8 mouse cellular contexts compared by ENCODE assay signal in the genomic region with DNA sequence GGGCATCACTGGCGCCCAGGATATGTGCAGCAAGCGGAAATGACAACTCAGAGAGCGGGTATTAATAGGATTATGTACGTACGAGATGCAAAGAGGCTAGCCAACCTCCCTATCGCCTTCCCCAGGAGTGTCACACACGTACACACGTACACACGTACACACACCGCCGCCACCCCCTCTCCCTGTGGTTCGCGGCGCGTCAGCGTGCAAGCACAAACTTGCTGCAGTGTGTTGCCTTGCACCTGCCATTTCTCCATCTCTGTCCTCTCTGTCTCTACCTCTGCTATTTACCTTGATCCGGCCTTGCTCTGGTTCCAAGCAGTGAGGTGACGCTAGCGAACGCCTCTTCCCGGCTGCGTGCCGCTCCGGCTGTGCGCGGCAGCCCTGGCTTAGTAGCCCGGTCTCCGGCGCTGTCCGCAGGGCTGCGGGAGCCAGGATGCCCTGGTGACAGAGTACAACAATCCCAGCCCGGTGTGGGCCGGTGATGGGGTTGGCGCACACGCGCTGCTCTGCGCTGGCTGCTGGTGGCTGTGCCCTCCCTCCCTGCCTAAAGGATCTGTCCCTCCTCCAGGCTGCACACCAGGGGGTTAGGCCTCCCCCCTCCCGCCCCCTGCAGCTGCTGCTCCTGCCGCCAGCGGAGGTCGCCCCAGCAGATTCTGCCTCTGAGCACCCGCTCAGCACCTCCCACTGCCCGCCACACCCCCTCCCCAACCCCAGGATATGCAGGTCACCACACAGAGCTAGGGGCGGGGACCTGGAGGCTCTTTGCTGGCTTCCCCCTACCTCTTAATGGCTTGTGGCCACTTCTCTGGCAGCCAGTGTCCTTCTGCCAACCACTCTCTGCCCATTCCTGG. TPM values are rescaled to one million over a fixed set of nuclear protein-coding genes. Genes with fewer than 3 reads are reported as not detected.
A peak's percentile ranks its signal among the peaks of the same experiment; 100 is the strongest.
DNase-seq lines count a peak whose midpoint lies in the region; ATAC-seq and TF ChIP-seq lines count a peak whose summit lies in the region.

No protein-coding gene starts in this region.

- peak; percentile 75; the same call in 1 of the 2 replicates for TF ChIP-seq POLR2A in cerebellum, adult 2 months (IDR thresholded peaks at IDR 0.05; ENCODE audit: borderline replicate concordance, insufficient read depth, low read length)

- no peaks in the 10 kb centered on the region for H3K4me1 ChIP-seq in G1E (ENCODE audit: insufficient read depth, low read depth, low read length)
- peaks cover 25% of the 10 kb centered on the region; the same call in 1 of the 2 replicates for H3K4me1 ChIP-seq in cerebellum, adult 2 months (ENCODE audit: control insufficient read depth, insufficient read depth, low read length)
- peaks cover 3% of the 10 kb centered on the region for H3K4me1 ChIP-seq in hindbrain, embryonic 14.5 days (replicated peaks; ENCODE audit: control insufficient read depth, insufficient read depth, low read length)

- WGBS in cerebellum, adult 2 months, result under 1% methylated on average over 42 of the region's 44 CpGs
- WGBS in hindbrain, embryonic 14.5 days, result under 1% methylated on average over 43 of the region's 44 CpGs

- peaks cover 11% of the 10 kb centered on the region; the same call in 1 of the 2 replicates for H3K27me3 ChIP-seq in G1E (ENCODE audit: insufficient read depth, low read length)
- no peaks in the 10 kb centered on the region for H3K27me3 ChIP-seq in cerebellum, adult 2 months (ENCODE audit: control insufficient read depth, insufficient read depth, low read length)
- no peaks in the 10 kb centered on the region for H3K27me3 ChIP-seq in hindbrain, embryonic 14.5 days (ENCODE audit: control insufficient read depth, insufficient read depth, low read length)

- ATAC-seq in G1E (ENCODE audit: extremely low read depth, insufficient number of reproducible peaks, low FRiP score, poor library complexity, severe bottlenecking), result no peak
- peak; percentile 84 for ATAC-seq in frontal cortex, adult (ENCODE audit: low TSS enrichment)
- ATAC-seq in hindbrain, embryonic 14.5 days (ENCODE audit: low FRiP score), result peak; percentile 92

- DNase-seq in G1E (ENCODE audit: low spot score), result no peak
- DNase-seq in cerebellum, adult 2 months, result peak; percentile 88 to 89
- peak; percentile 59 for DNase-seq in hindbrain, embryonic 14.5 days (ENCODE audit: low spot score)
- DNase-seq in left cerebral cortex, adult 11 months (ENCODE audit: low spot score), result peak; percentile 33
- peak; percentile 70 for DNase-seq in lung, postnatal 10 days
- DNase-seq in ovary, postnatal 14 days (ENCODE audit: low spot score), result peak; percentile 11
- DNase-seq in thymus, postnatal 10 days (ENCODE audit: low spot score in 2 of 2), result peak; percentile 23 to 46

- TF ChIP-seq CTCF in G1E (IDR thresholded peaks at IDR 0.05; ENCODE audit: low read depth, low read length), result no peak
- peak; percentile 4; the same call in 1 of the 2 replicates for TF ChIP-seq CTCF in cerebellum, adult 2 months (IDR thresholded peaks at IDR 0.05; ENCODE audit: borderline replicate concordance, insufficient read depth, low read depth, low read length)

- H3K4me2 ChIP-seq in hindbrain, embryonic 14.5 days (replicated peaks), result peak overlapping the region; percentile 86

- H3K27ac ChIP-seq in cerebellum, adult 2 months (ENCODE audit: insufficient read depth, low read length), result peak overlapping the region; percentile 85
- peak overlapping the region; percentile 86 for H3K27ac ChIP-seq in hindbrain, embryonic 14.5 days

- H3K36me3 ChIP-seq in G1E (replicated peaks), result no peaks in the 10 kb centered on the region
- H3K36me3 ChIP-seq in hindbrain, embryonic 14.5 days (replicated peaks; ENCODE audit: control insufficient read depth, insufficient read depth), result no peaks in the 10 kb centered on the region

- H3K4me3 ChIP-seq in G1E (ENCODE audit: low read depth, low read length), result peak overlapping the region; percentile 14; the same call in 1 of the 2 replicates
- peak overlapping the region; percentile 83 for H3K4me3 ChIP-seq in cerebellum, adult 2 months (replicated peaks; ENCODE audit: insufficient read depth, low read depth, low read length)
- peak overlapping the region; percentile 71 for H3K4me3 ChIP-seq in hindbrain, embryonic 14.5 days (replicated peaks; ENCODE audit: low read length)

- H3K9ac ChIP-seq in hindbrain, embryonic 14.5 days, result peak overlapping the region; percentile 85

- no peaks in the 10 kb centered on the region for H3K9me3 ChIP-seq in G1E (replicated peaks)
- no peaks in the 10 kb centered on the region for H3K9me3 ChIP-seq in hindbrain, embryonic 14.5 days (ENCODE audit: control insufficient read depth, low read length)

RNA-seq across cellular contexts. Expression of gene Syne1, which starts 0.9 kb away (rescaled TPM):
- total RNA-seq in G1E (2014; fragmentation: Nextera tagmentation) (76.7 and 85.0 TPM in 2 replicates), G1E (2017) (51.9 and 59.1 TPM in 2 replicates)
- 7.6 and 10.8 TPM in 2 replicates for polyA plus RNA-seq in G1E (2012)
- 295 and 355 TPM in 2 replicates for polyA plus RNA-seq in cerebellum, adult 2 months (2012; rRNA removed)
- polyA plus RNA-seq in hindbrain, embryonic 14.5 days (2014; fragmentation: Nextera tagmentation; extraction: Ambion mirVana), result 20.8 and 21.7 TPM in 2 replicates

RNA-seq across cellular contexts. Expression of gene Myct1, which starts 43.2 kb away (rescaled TPM):
- total RNA-seq in G1E (2014; fragmentation: Nextera tagmentation) (5.6 and 5.9 TPM in 2 replicates), G1E (2017) (2.4 and 2.9 TPM in 2 replicates)
- 2.5 and 3.0 TPM in 2 replicates for polyA plus RNA-seq in G1E (2012)
- polyA plus RNA-seq in cerebellum, adult 2 months (2012; rRNA removed), result 0.44 and 0.64 TPM in 2 replicates
- polyA plus RNA-seq in hindbrain, embryonic 14.5 days (2014; fragmentation: Nextera tagmentation; extraction: Ambion mirVana), result 1.3 and 1.6 TPM in 2 replicates

Comparison
In these comparisons a context has a peak if more than half of its experiments do, and no peak if none do; other contexts are left out.
1. H3K4me3 ChIP-seq: peak in every context shown above with its lines; median percentile 83 in cerebellum, adult 2 months; 71 in hindbrain, embryonic 14.5 days; 14 in G1E.
2. RNA of gene Syne1, which starts 0.9 kb away (polyA plus RNA-seq): 295 to 355 TPM in cerebellum, adult 2 months; 20.8 to 21.7 TPM in hindbrain, embryonic 14.5 days and 7.6 to 10.8 TPM in G1E; every median in the first group is over 10 times any median in the second.